Mouse (Mus musculus) liver, embryonic 15.5 days (tissue): ENCODE data around the gene Zranb2. TPM values are rescaled to one million over a fixed set of nuclear protein-coding genes. Genes with fewer than 3 reads are reported as not detected.

ENCODE experiments used
- ATAC-seq: fragments of 200-750 bp; cut with Nextera tagmentation; 2 replicates; pipeline ENCODE4 v1.8.0; 2017; ENCODE audit warnings: moderate number of reproducible peaks, mild to moderate bottlenecking, moderate library complexity; ENCODE audit not compliant: insufficient read depth
- H3K27ac ChIP-seq: fragments of 300-500 bp; sonication (generic); replicated peaks from 2 replicates; pipeline ENCODE4 v1.5.1; 2015; ENCODE audit warnings: mild to moderate bottlenecking, inconsistent platforms
- H3K27me3 ChIP-seq: fragments of 300-500 bp; sonication (generic); 2 replicates; pipeline ENCODE4 v1.6.1; 2015; ENCODE audit warnings: mild to moderate bottlenecking, inconsistent platforms
- H3K36me3 ChIP-seq: fragments of 300-500 bp; sonication (generic); replicated peaks from 2 replicates; pipeline ENCODE4 v1.6.1; 2015; ENCODE audit warnings: moderate library complexity, mild to moderate bottlenecking, inconsistent platforms
- H3K4me1 ChIP-seq: fragments of 300-500 bp; sonication (generic); replicated peaks from 2 replicates; pipeline ENCODE4 v1.6.1; 2015; ENCODE audit warnings: inconsistent platforms
- H3K4me2 ChIP-seq: fragments of 300-500 bp; sonication (generic); 2 replicates; pipeline ENCODE4 v1.6.1; 2015; ENCODE audit warnings: moderate library complexity, mild to moderate bottlenecking, inconsistent platforms
- H3K4me3 ChIP-seq: fragments of 300-500 bp; sonication (generic); replicated peaks from 2 replicates; pipeline ENCODE4 v1.5.1; 2015; ENCODE audit warnings: mild to moderate bottlenecking, inconsistent platforms
- H3K9ac ChIP-seq: fragments of 300-500 bp; sonication (generic); 2 replicates; pipeline ENCODE4 v1.6.1; 2015; ENCODE audit warnings: moderate library complexity, mild to moderate bottlenecking, inconsistent platforms
- H3K9me3 ChIP-seq: fragments of 300-500 bp; sonication (generic); replicated peaks from 2 replicates; pipeline ENCODE4 v1.6.1; 2016; ENCODE audit warnings: inconsistent platforms
- WGBS: fragments of 180-500 bp; shearing (Covaris S2); methylation state at CpG from one replicate; pipeline ENCODE4 v1.1.7; 2015; ENCODE audit warnings: mixed read lengths; ENCODE audit not compliant: insufficient replicate concordance; 5-methylcytosine and 5-hydroxymethylcytosine counted together
- microRNA counts: library from miRNA; unstranded; fragments of <30 nt; microRNA quantifications from one replicate; lab custom pipeline; 2016
- microRNA-seq: library from miRNA; unstranded; fragments of <30 nt; microRNA quantifications from one replicate; pipeline ENCODE4, GENCODE M21; 2016
- polyA plus RNA-seq: library from polyadenylated mRNA; unstranded; fragments of >200 nt; fragmentation: Nextera tagmentation; extraction: Ambion mirVana; gene quantifications from 2 replicates; pipeline ENCODE4 v1.2.1, GENCODE M21; 2015

Zranb2 gene
- polyA plus RNA-seq, 1 experiment from 2014 or later = 38.5 TPM

DNA sequence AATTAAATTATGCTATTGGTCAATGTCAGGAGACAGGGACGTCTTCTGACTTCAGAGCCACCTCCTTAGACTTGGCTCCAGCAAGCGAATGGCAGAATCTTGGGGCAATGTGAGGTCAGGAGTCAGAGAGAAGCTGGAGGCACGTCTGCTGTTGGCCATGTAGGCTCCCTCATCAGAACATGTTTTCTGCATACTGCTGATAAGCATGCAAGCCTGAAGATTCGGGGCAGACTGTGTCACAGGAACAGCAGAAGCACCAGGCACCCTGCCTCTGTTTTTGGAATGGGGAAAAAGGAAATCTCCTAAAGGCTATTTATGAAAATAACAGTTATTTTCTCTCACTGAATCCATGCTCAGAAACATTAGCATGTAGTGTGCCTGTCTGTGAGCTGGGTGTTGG lies 46.3 kb downstream of the Zranb2 start:
- no peak overlapping the region for H3K27ac ChIP-seq
- H3K9ac ChIP-seq = no peak overlapping the region
- no peak overlapping the region for H3K4me3 ChIP-seq
- H3K9me3 ChIP-seq = no peaks in the 10 kb centered on the region
- ATAC-seq = peak; percentile 60
- no peaks in the 10 kb centered on the region for H3K27me3 ChIP-seq
- no peaks in the 10 kb centered on the region for H3K36me3 ChIP-seq
- WGBS = 14% methylated on average over 4 of the region's 4 CpGs
- H3K4me1 ChIP-seq = peaks cover 29% of the 10 kb centered on the region
- no peak overlapping the region for H3K4me2 ChIP-seq

DNA sequence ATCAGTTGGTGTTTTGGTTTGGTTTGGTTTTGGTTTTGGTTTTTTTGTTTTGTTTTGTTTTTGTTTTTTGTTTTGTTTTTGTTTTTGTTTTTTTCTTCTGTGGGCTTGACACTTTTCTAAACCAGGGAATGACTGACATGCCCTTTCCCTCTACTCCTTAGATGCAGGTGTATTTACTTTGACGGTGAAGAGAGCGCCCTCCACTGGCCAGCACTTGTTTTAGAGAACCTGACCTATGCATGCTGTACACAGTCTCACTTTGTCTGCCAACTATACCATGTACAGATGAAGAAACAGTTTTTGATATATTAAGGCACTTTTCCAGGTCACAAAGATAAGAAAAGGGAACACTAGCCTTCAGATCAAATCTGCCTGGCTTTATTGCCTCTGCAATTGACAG lies 47.8 kb downstream of the Zranb2 start:
- ATAC-seq = no peak
- Histone ChIP-seq H3K4me3 (no peak overlapping the region), H3K4me2 (no peak overlapping the region), H3K36me3 (no peaks in the 10 kb centered on the region), H3K9me3 (no peaks in the 10 kb centered on the region), H3K27ac (no peak overlapping the region), H3K4me1 (peaks cover 18% of the 10 kb centered on the region), H3K9ac (no peak overlapping the region), H3K27me3 (no peaks in the 10 kb centered on the region)
- 21% methylated on average over 2 of the region's 2 CpGs for WGBS

- WGBS = 59% methylated on average over 5 of the region's 5 CpGs
- no peaks in the 10 kb centered on the region for H3K27me3 ChIP-seq
- no peak overlapping the region for H3K4me3 ChIP-seq
- H3K36me3 ChIP-seq = no peaks in the 10 kb centered on the region
- ATAC-seq = no peak
- no peak overlapping the region for H3K9ac ChIP-seq
- no peak overlapping the region for H3K4me2 ChIP-seq
- no peak overlapping the region for H3K27ac ChIP-seq
- no peaks in the 10 kb centered on the region for H3K9me3 ChIP-seq
- H3K4me1 ChIP-seq = peaks cover 18% of the 10 kb centered on the region
Measured at GRCm38 (mm10) chr3:157582626-157583405, 48.9 kb downstream of the Zranb2 start.

DNA sequence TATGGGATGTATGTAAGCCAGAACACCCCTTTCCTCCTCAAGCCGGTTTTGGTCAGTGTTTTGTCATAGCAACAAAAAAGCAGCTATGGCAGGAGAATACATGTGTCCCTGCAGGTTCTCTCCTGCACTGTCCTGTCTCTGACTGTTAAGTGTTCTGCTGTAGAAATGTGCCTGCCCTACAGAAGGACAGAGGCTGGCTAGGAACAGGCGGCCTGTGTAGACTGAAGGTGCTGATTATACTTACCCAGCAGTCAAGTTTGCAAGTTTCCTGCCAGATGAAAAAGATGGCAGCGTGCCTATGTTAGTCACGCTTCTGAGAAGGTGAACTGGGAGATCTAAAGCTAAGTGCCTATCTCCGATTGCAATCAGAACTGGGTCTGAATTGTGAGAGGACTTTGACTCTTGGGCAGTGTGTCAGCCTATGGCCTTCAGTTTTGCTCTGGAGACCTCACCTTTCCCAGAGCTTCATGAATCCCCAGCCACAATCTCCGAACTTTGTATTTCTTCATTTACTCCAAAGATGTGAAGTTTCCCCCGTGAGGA lies 63.9 kb downstream of the Zranb2 start:
- H3K4me1 ChIP-seq = peaks cover 7% of the 10 kb centered on the region; the same call in 1 of the 2 replicates
- H3K4me2 ChIP-seq = no peak overlapping the region
- no peaks in the 10 kb centered on the region for H3K36me3 ChIP-seq
- ATAC-seq = no peak
- H3K27ac ChIP-seq = no peak overlapping the region
- H3K9me3 ChIP-seq = no peaks in the 10 kb centered on the region
- H3K4me3 ChIP-seq = no peak overlapping the region
- H3K27me3 ChIP-seq = no peaks in the 10 kb centered on the region
- no peak overlapping the region for H3K9ac ChIP-seq
- 55% methylated on average over 7 of the region's 7 CpGs for WGBS

MicroRNAs encoded within 50 kb of the gene (microRNA counts, 519-probe panel; counts per million panel counts)
- 2,361 counts per million, percentile 39 among the panel's probes with 10 or more counts for microRNA mmu-miR-186 (lab: Ali Mortazavi, UCI)

Small RNA genes within 50 kb of the gene (microRNA-seq; reads per million reads assigned to microRNA genes)
- gene Mir186 = 735 reads per million, percentile 73 among the genes with 10 or more reads in this experiment

Other genes starting within 250 kb of the Zranb2 start
- gene Ptger3, start 32.7 kb downstream of the Zranb2 start, polyA plus RNA-seq = 2.3 and 2.8 TPM in 2 replicates